Mouse (Mus musculus) ES-E14 (cell line): ENCODE data around the gene Tmprss9.

Experiments
- CHD2 ChIP-seq: IDR thresholded peaks from 2 replicates; pipeline ENCODE4 v1.6.1; 2014; ENCODE audit warnings: mild to moderate bottlenecking, low read depth, low read length, inconsistent platforms
- ZNF384 ChIP-seq: IDR thresholded peaks from 2 replicates; pipeline ENCODE4 v1.6.1; 2012; ENCODE audit warnings: low read depth, low read length, inconsistent platforms

- TF ChIP-seq ZNF384 (no peak), CHD2 (no peak)
Observed at GRCm38 (mm10) chr10:80895697-80896096, 24.0 kb downstream of the Tmprss9 start.
